Mouse (Mus musculus) Patski (cell line): ENCODE data around the gene Mamdc2. TPM values are rescaled to one million over a fixed set of nuclear protein-coding genes. Genes with fewer than 3 reads are reported as not detected.
A peak's percentile ranks its signal among the peaks of the same experiment; 100 is the strongest.
"Not testable (repeated sequence)": the region's sequence is repeated elsewhere in the genome, so short reads cannot be mapped to it uniquely, and the experiment has no call there.

Source experiments
- ATAC-seq: fragments of 100-300 bp; one replicate; pipeline ENCODE4 v1.8.0; 2021
- CTCF ChIA-PET: fragments of 350-600 bp; sonication (Branson Sonifier 250); formaldehyde crosslinking; loops from one replicate; lab custom pipeline; 2022; ENCODE audit warnings: inconsistent platforms; lab: Charles Lee
- POLR2A ChIA-PET: fragments of 350-600 bp; sonication (Branson Sonifier 250); formaldehyde crosslinking; loops from one replicate; lab custom pipeline; 2022; ENCODE audit warnings: antibody characterized with exemption, inconsistent platforms; lab: Charles Lee
- DNase-seq: peaks from one replicate; pipeline ENCODE4 v3.0.0-alpha.2; 2011; ENCODE audit warnings: low read depth, low spot score
- H3K27me3 ChIP-seq: fragments of 371-371 bp; one replicate; pipeline ENCODE4 v1.5.1; 2021
- CTCF ChIP-seq: fragments of 100-300 bp; IDR thresholded peaks from one replicate; pipeline ENCODE4 v1.5.1; 2021
- in situ Hi-C: fragments of 300-500 bp; cut with MboI; formaldehyde crosslinking; loops from 3 replicates; pipeline ENCODE4 v1.11.1; 2018; ENCODE audit warnings: low pct_unique_long_range_greater_than_20kb, mixed read lengths
- polyA plus RNA-seq: library from polyadenylated mRNA; unstranded; gene quantifications from one replicate; pipeline ENCODE4 v1.2.3, GENCODE M21; 2021

The Mamdc2 gene
- not detected for polyA plus RNA-seq

DNA sequence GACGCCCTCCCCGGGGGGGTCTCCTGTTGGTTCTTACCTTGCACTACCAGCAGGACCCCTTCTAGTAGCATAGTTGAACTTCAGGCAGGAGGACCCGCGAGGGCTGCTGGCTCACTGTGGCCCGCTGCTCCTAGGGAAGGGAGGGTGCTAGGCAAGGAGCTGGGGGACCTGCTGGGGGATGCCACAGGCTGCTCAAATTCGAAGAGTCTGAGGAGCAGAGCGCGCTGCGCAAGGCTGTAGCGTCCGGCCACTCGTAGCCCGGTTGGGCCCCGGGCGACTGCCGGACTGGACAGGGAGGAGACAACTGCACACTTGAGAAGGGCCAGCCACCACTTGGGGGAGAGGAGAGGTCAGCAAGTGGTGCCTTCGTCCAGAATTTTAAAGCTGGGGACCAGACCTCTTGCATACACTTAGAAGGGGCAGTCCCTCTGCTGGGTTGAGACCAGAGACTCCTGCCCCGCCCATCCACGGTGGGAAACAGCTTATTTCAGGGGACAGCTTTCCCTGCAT lies at the start of gene Mamdc2:
Gene Mamdc2, minus strand, starts transcription at position 455 of the 510 bp plus-strand sequence.
- POLR2A ChIA-PET: no interaction called here
- no peak for ATAC-seq
- TF ChIP-seq CTCF: no peak
- peaks cover 27% of the 10 kb centered on the region for H3K27me3 ChIP-seq
- CTCF ChIA-PET: no interaction called here
- in situ Hi-C loops: no loop called here
- DNase-seq: no peak

DNA sequence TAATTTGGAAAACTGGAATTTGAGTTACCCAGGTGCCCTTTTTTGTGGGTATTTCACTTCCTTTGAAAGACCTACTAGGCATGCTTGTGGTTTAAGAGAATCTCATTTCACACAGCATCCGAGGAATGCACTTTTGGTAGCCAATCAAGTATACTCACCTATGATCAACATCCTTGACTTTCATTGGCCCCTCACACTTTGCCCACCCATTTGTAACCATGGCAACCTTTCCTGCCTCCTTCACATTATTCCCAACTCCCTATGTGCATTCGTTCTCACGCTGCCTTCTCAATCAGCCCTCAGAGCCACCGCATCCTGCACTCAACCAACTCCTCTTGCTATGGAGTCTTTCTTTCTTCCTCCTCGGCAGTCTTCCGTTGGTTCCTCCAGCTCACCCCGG lies 49.8 kb upstream of the Mamdc2 start:
- CTCF ChIA-PET: no interaction called here
- in situ Hi-C loops: no loop called here
- peaks cover 53% of the 10 kb centered on the region for H3K27me3 ChIP-seq
- no peak for TF ChIP-seq CTCF
- no peak for ATAC-seq
- POLR2A ChIA-PET: no interaction called here
- no peak for DNase-seq

DNA sequence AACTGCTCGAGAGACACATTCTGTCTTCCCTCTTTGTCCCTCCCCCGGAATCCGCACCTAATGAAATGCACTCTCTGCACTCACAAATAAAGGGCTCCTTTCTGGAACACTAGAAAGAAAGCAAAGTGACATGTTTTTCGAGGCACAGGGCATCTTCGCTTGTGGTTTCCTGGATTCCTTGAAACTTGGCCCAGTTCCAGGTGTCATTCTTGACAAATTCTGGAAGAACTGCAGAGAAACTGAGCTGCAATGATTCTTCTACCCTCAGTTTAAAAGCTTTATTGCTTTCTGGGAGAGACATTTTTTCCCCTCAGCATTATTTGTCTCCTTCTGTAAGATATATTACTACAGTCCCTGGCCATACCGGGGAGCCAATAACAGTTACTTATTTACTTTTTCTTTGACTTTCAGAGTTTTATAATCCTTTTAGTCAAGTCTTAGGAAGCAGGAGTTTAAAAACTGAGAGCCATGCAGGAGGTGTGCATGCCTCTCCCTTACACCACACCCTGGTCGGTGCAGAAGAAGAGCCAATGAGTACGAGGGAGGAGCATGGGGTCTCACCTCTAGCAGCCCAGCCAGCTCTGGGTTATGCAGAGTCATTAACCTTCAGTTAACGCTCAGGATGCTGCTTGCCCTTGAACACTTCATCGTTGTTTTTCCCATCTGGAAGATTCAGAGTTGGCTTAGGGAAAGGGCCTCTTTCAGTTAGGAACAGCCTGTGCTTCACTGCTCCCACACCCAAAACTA lies 49.1 kb upstream of the Mamdc2 start:
- no peak for TF ChIP-seq CTCF
- ATAC-seq (no peak), DNase-seq (no peak)
- H3K27me3 ChIP-seq: peaks cover 51% of the 10 kb centered on the region
- POLR2A ChIA-PET: no interaction called here
- in situ Hi-C loops: no loop called here
- CTCF ChIA-PET: no interaction called here

DNA sequence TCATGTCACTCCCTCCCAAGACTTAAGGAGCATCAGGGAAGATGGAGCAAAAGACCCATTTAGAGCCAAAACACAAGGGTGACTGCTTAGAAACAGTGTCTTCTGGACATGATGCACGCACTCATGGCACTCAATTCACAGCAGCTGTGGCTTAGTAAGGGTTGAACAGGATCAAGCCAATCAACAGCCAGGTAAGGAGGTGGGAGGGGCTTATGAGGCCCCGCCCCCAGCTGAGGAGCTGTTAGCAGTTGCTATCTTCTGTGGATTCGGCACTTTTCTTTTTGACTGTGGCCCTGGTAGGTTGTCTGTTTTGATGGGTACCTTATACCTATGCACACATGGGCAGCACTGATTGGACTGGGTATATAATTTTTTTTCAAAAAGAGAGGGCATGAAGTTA lies 48.3 kb upstream of the Mamdc2 start:
- ATAC-seq: no peak
- TF ChIP-seq CTCF: no peak
- DNase-seq: no peak
- in situ Hi-C loops: no loop called here
- CTCF ChIA-PET: no interaction called here
- POLR2A ChIA-PET: no interaction called here
- peaks cover 43% of the 10 kb centered on the region for H3K27me3 ChIP-seq

DNA sequence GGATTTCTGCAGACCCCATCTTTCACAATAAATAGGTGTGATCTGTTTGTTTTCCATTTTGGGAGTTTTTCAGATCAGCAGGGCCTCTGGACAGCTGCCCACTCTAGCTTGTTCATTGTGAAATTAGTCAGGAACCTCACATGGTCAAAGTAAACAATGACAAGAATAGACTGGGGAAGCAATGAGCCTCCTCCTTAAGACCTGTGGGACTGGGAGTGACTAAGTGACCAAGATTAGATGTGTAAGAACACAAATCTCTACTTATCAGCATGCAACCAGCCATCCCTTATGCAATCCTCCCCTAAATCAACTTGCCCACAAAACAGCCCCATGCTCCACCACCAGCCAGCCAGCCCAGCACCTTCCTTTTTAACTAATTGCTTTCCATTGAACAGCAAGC lies 44.4 kb upstream of the Mamdc2 start:
- DNase-seq: no peak
- POLR2A ChIA-PET: no interaction called here
- CTCF ChIA-PET: interaction anchor here (1.4 kb wide), 1 partner anchor 31 kb away, joined by 3 read pairs; no protein-coding TSS in a partner anchor
- no peak for TF ChIP-seq CTCF
- peak; percentile 67 for ATAC-seq
- in situ Hi-C loops: no loop called here
- peaks cover 40% of the 10 kb centered on the region for H3K27me3 ChIP-seq

DNA sequence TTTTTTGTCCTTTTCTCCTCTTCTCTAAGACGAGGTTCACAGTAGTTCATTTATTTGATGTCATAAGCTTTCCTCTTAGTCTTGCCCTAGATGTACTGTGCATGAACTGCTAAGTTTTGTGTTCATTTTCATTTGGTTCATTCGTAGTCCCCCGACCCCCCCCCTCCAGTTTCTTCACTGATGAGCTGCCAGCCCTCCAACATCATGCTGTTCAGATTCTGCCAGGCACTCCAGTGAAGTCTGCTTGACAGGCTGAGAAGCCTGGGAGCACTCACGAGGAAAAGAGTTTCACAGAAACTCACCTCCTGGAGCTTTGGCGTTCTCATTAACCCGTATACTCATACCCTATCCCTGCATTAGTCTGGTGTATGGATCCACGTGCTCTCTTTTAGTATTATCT lies 42.5 kb upstream of the Mamdc2 start:
- DNase-seq, in situ Hi-C loops, ATAC-seq, CTCF ChIA-PET: not testable (repeated sequence)
- H3K27me3 ChIP-seq: peaks cover 50% of the 10 kb centered on the region
- POLR2A ChIA-PET: interaction anchor here (0.6 kb wide), 1 partner anchor 107 kb away, joined by 3 read pairs; no protein-coding TSS in a partner anchor

DNA sequence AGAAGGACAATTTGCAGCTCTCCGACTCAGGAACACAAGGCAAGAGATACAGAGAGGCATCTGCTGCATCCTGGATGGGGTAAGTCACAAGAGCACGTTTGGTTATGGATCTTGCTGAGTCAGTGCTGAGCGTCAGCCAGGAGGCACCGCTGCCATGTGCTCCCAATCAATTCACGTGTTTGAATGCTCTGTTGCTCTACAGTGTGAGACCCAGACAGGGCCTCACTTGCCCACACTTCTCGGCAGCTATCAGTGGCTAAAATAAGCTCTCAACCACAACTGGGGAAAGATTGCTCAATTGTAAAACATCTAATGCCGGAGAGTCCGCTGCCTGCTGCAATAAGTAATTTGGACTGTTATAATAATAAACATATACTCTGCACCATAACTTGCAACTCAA lies 41.5 kb upstream of the Mamdc2 start:
- in situ Hi-C loops: no loop called here
- DNase-seq: no peak
- ChIA-PET CTCF (no interaction called here), POLR2A (no interaction called here)
- no peak for ATAC-seq
- no peak for TF ChIP-seq CTCF
- peaks cover 46% of the 10 kb centered on the region for H3K27me3 ChIP-seq

DNA sequence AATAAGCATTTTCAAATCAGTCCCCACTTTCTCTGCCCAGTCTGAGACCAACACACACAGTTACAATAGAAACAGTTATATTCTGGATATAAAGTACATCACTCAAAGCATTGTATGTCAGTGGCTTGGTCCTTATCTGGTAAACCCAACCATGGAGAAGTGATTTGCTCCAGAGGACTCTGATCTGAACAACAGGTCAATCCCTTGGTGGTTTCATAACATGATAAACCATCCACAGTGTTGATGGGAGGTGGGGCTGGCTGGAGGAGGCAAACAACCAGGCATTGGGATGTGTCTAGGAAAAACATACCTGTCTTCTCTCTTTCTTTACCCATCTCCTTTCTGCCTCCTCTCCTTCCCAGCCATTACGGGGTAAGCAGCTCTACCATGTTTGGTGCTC lies 39.2 kb upstream of the Mamdc2 start:
- H3K27me3 ChIP-seq: peaks cover 44% of the 10 kb centered on the region
- no peak for ATAC-seq
- TF ChIP-seq CTCF: no peak
- in situ Hi-C loops: no loop called here
- ChIA-PET POLR2A (no interaction called here), CTCF (no interaction called here)
- DNase-seq: no peak

DNA sequence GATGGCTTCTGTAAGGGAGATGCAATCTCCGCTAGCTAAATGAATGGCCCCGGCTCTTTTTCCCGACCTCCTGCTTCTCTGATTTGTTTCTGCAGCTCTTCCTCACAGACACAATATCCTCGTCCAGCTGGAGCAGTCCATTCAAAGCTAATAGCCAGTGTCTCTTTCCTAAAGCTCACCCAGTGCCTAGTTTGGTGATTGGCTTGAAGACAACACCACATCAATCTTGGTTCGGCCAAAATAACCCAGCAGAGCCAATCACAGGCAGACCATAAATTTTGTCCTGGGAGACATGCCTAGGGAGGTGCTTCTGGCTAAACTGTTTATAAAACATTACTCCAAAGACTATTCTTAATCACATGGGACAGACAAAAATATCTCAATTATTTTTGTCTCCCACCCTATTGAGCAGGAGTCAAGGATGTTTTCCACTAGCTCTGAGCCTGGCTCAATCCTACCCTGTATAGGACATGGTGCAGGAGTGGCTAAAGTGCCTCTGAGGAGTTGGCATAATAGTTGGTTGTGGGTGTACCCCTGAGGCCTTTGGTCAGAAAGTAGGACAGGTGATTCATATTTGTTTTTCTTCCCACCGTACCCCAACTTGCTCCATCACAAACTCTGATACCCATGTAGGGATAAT lies 38.5 kb upstream of the Mamdc2 start:
- no peak for TF ChIP-seq CTCF
- ATAC-seq: no peak
- CTCF ChIA-PET: interaction anchor here (0.9 to 1.2 kb wide), 3 partner anchors 21 to 53 kb away, joined by 3 read pairs; no protein-coding TSS in a partner anchor
- POLR2A ChIA-PET: no interaction called here
- no peak for DNase-seq
- peaks cover 43% of the 10 kb centered on the region for H3K27me3 ChIP-seq
- in situ Hi-C loops: no loop called here

DNA sequence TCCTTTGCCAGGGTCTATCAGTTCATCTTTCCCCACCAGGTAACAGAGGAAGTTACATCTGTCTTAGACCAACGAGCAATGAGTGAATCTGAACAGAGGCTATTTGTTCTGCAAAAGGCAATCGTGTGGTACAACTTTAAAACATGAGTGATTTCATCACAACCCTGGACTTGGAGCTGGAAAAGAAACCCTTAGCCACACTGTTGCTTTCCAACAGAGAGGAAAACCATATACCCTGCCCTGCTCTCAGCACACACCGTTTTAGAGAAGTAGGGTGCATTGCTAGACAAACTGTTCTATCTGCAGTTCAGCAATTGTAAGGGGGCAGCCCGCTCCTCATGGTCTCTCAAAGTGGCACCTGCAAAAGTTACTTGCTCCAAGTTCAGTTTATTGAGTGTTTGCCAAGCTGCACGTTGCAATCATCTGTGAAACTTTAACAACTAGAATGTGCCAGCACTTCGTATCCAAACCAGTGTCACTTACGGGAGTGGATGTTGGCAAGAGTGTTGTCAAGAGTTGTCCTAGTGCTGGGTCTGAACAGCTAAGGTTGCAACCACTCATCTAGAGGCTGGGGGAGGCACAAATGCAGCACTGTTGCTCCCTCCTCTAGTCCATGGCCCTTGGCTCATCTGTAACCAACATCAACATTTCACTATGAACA lies 37.8 kb upstream of the Mamdc2 start:
- ChIA-PET CTCF (interaction anchor here (0.9 to 1.2 kb wide), 3 partner anchors 20 to 53 kb away, joined by 3 read pairs; no protein-coding TSS in a partner anchor), POLR2A (no interaction called here)
- DNase-seq (no peak), ATAC-seq (no peak)
- no peak for TF ChIP-seq CTCF
- in situ Hi-C loops: no loop called here
- H3K27me3 ChIP-seq: peaks cover 43% of the 10 kb centered on the region

DNA sequence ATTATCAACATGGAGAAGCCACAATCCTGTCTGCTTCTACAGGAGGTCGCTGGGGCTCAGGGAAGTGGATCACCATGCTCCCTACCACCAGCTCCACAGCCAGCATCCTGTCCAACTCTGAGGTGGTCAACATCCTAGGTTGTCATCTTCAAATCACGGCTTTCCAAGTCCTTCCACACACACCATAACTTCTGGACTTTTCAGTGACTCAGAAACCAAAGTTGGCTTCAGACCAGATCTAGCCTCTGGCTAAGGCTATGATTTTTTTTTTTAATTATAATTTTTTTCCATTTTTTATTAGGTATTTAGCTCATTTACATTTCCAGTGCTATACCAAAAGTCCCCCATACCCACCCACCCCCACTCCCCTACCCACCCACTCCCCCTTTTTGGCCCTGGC lies 34.3 kb upstream of the Mamdc2 start:
- in situ Hi-C loops, POLR2A ChIA-PET, DNase-seq, ATAC-seq: not testable (repeated sequence)
- H3K27me3 ChIP-seq: peaks cover 32% of the 10 kb centered on the region
- CTCF ChIA-PET: interaction anchor here (1.0 to 1.4 kb wide), 2 partner anchors 11 to 28 kb away, joined by 3 to 4 read pairs; no protein-coding TSS in a partner anchor
